Mouse (Mus musculus): ENCODE measurements around the gene Brf1.

GRCm38 (mm10) chr12:112911701-112912100 is 88.8 kb downstream of the Brf1 start:
- no peak for TF ChIP-seq CTCF (IDR thresholded peaks at IDR 0.05; ENCODE audit: borderline replicate concordance, extremely low read depth, insufficient read depth, insufficient read length)
- TF ChIP-seq POLR2A (IDR thresholded peaks at IDR 0.05; ENCODE audit: borderline replicate concordance, extremely low read depth, insufficient read depth, insufficient read length, poor library complexity, severe bottlenecking): no peak

Measured in brain, embryonic 14.5 days (tissue).